Comparison of ENCODE assay signal across 8 mouse cellular contexts in genomic region chr13:51753802-51754444, GRCm38 (mm10). TPM values are rescaled to one million over a fixed set of nuclear protein-coding genes. Genes with fewer than 3 reads are reported as not detected.
DNase-seq lines count a peak whose midpoint lies in the region; ATAC-seq and TF ChIP-seq lines count a peak whose summit lies in the region.

No protein-coding gene starts in this region.

- peaks cover 5% of the 10 kb centered on the region; the same call in 1 of the 2 replicates for H3K79me2 ChIP-seq in CH12.LX (replicated peaks; ENCODE audit: control insufficient read depth, extremely low read depth, insufficient read depth, poor library complexity, severe bottlenecking)

- in situ Hi-C loops in CH12.LX (cut with MboI; ENCODE audit: low pct_ligation_motif_present, low pct_unique_long_range_greater_than_20kb, low sequenced_read_pairs), result no loop called here

- H3K4me3 ChIP-seq in heart, embryonic 15.5 days, result no peak overlapping the region
- H3K4me3 ChIP-seq in CH12.LX (replicated peaks in 1 of 3; ENCODE audit: low read depth in 2 of 3, low read length in 2 of 3, poor library complexity in 1 of 3), result peak overlapping the region; percentile 11 to 29 (median 27)
- H3K4me3 ChIP-seq in hindbrain, embryonic 12.5 days, result no peak overlapping the region

- 76% methylated on average over 5 of the region's 5 CpGs for WGBS in heart, embryonic 15.5 days
- WGBS in hindbrain, embryonic 12.5 days, result 32% methylated on average over 5 of the region's 5 CpGs

- ATAC-seq in heart, embryonic 15.5 days (replicated peaks; ENCODE audit: insufficient number of reproducible peaks, insufficient read depth, low FRiP score, low read depth), result no peak
- ATAC-seq in hindbrain, embryonic 12.5 days (ENCODE audit: low FRiP score), result no peak

- no peaks in the 10 kb centered on the region for H3K36me3 ChIP-seq in heart, embryonic 15.5 days
- peaks cover 0 to 28% of the 10 kb centered on the region in 2 experiments for H3K36me3 ChIP-seq in CH12.LX (replicated peaks in 1 of 2; ENCODE audit: control insufficient read depth in 1 of 2, insufficient read depth in 1 of 2, low read length in 1 of 2)
- H3K36me3 ChIP-seq in hindbrain, embryonic 12.5 days, result no peaks in the 10 kb centered on the region

- no peak for TF ChIP-seq POLR2A in CH12.LX (IDR thresholded peaks at IDR 0.05; ENCODE audit: low read depth, low read length)

- peaks cover 94% of the 10 kb centered on the region for H3K4me1 ChIP-seq in heart, embryonic 15.5 days (replicated peaks)
- peaks cover 68 to 97% of the 10 kb centered on the region in 2 experiments for H3K4me1 ChIP-seq in CH12.LX (ENCODE audit: control insufficient read depth in 1 of 2, insufficient read depth in 2 of 2)
- H3K4me1 ChIP-seq in hindbrain, embryonic 12.5 days, result peaks cover 40% of the 10 kb centered on the region

- TF ChIP-seq RAD21 in CH12.LX (IDR thresholded peaks at IDR 0.05; ENCODE audit: low read depth, low read length), result no peak; the same call in 1 of the 2 replicates

- H3K27me3 ChIP-seq in heart, embryonic 15.5 days, result no peaks in the 10 kb centered on the region
- no peaks in the 10 kb centered on the region for H3K27me3 ChIP-seq in CH12.LX (replicated peaks)
- H3K27me3 ChIP-seq in hindbrain, embryonic 12.5 days, result no peaks in the 10 kb centered on the region

- intact Hi-C loops in heart, postnatal 14 days (cut with DNase I), result no loop called here

- dilution Hi-C loops in CH12.LX (cut with MboI; ENCODE audit: extremely low pct_ligation_motif_present, extremely low pct_unique_long_range_greater_than_20kb, low sequenced_read_pairs), result no loop called here

- no peak for TF ChIP-seq CTCF in CH12.LX (conservative IDR thresholded peaks at IDR 0.05 in 1 of 2, IDR thresholded peaks at IDR 0.05 in 1 of 2; ENCODE audit: low read depth in 2 of 2, low read length in 2 of 2)

- peak overlapping the region; percentile 23; the same call in 1 of the 2 replicates for H3K27ac ChIP-seq in heart, embryonic 15.5 days
- peak overlapping the region; percentile 72 for H3K27ac ChIP-seq in CH12.LX (ENCODE audit: insufficient read depth, low read depth)
- peak overlapping the region; percentile 62; the same call in 1 of the 2 replicates for H3K27ac ChIP-seq in hindbrain, embryonic 12.5 days

- no peak for DNase-seq in heart, postnatal 14 days
- no peak for DNase-seq in CH12.LX (ENCODE audit: extremely low read depth)
- DNase-seq in spleen, postnatal 36 days (ENCODE audit: low spot score in 2 of 2), result peak; percentile 87 to 89
- no peak for DNase-seq in adrenal gland, adult 8-10 months
- DNase-seq in right cerebral cortex, postnatal 25 days, result no peak
- DNase-seq in retina, embryonic 14.5 days (ENCODE audit: low spot score), result no peak

- H3K4me2 ChIP-seq in heart, embryonic 15.5 days, result no peak overlapping the region
- H3K4me2 ChIP-seq in CH12.LX (ENCODE audit: insufficient read depth, low read depth, poor library complexity, severe bottlenecking), result peak overlapping the region; percentile 45; the same call in 1 of the 2 replicates
- no peak overlapping the region for H3K4me2 ChIP-seq in hindbrain, embryonic 12.5 days (replicated peaks)

- no peaks in the 10 kb centered on the region for H3K9me3 ChIP-seq in heart, embryonic 15.5 days (replicated peaks)
- H3K9me3 ChIP-seq in CH12.LX (replicated peaks; ENCODE audit: low read length), result no peaks in the 10 kb centered on the region
- no peaks in the 10 kb centered on the region for H3K9me3 ChIP-seq in hindbrain, embryonic 12.5 days (replicated peaks)

- H3K9ac ChIP-seq in heart, embryonic 15.5 days, result 0 out of 2 replicates have a peak overlapping the region, but pooled peaks have one; percentile 11
- H3K9ac ChIP-seq in CH12.LX (ENCODE audit: insufficient read depth, low read depth), result peak overlapping the region; percentile 25; the same call in 1 of the 2 replicates
- H3K9ac ChIP-seq in hindbrain, embryonic 12.5 days, result peak overlapping the region; percentile 14; the same call in 1 of the 2 replicates

- peak; percentile 77 for TF ChIP-seq EP300 in CH12.LX (IDR thresholded peaks at IDR 0.05; ENCODE audit: low read length)

TF ChIP-seq in CH12.LX, 34 proteins besides CTCF, POLR2A, EP300 and RAD21:
- TF ChIP-seq ELF1 (IDR thresholded peaks at IDR 0.05; ENCODE audit: low read depth, low read length) (peak; percentile 79), CHD1 (IDR thresholded peaks at IDR 0.05; ENCODE audit: low read depth, low read length) (no peak), ETS1 (conservative IDR thresholded peaks at IDR 0.05; ENCODE audit: low read depth, low read length) (peak; percentile 82), RCOR1 (conservative IDR thresholded peaks at IDR 0.05; ENCODE audit: low read depth, low read length) (no peak), USF1 (IDR thresholded peaks at IDR 0.05; ENCODE audit: low read depth, low read length) (no peak), SIN3A (IDR thresholded peaks at IDR 0.05; ENCODE audit: low read length) (0 out of 2 replicates have a peak, but pooled peaks have one; percentile 43), NRF1 (IDR thresholded peaks at IDR 0.05; ENCODE audit: low read depth, low read length) (no peak), MAZ (IDR thresholded peaks at IDR 0.05; ENCODE audit: low read depth, low read length) (peak; percentile 56; the same call in 1 of the 2 replicates), BHLHE40 (IDR thresholded peaks at IDR 0.05; ENCODE audit: low read depth, low read length) (peak; percentile 70), IRF4 (IDR thresholded peaks at IDR 0.05; ENCODE audit: low read depth, low read length) (peak; percentile 15; the same call in 1 of the 2 replicates), HCFC1 (IDR thresholded peaks at IDR 0.05; ENCODE audit: low read depth, low read length) (0 out of 2 replicates have a peak, but pooled peaks have one; percentile 10), TCF12 (IDR thresholded peaks at IDR 0.05; ENCODE audit: low read depth, low read length) (peak; percentile 97), TBP (conservative IDR thresholded peaks at IDR 0.05; ENCODE audit: low read depth, low read length) (no peak), UBTF (IDR thresholded peaks at IDR 0.05; ENCODE audit: low read depth, low read length) (0 out of 2 replicates have a peak, but pooled peaks have one; percentile 4)

RNA-seq across cellular contexts. Expression of gene Sema4d, which starts 39.6 kb away (rescaled TPM):
- polyA plus RNA-seq in heart, embryonic 15.5 days (2015; fragmentation: Nextera tagmentation; extraction: Ambion mirVana), result 14.7 and 19.8 TPM in 2 replicates
- total RNA-seq in heart, postnatal 14 days (2021), result 10 to 100 TPM; 78.3 to 78.4 TPM
- total RNA-seq in CH12.LX (2012; rRNA removed) (16.7 and 17.8 TPM in 2 replicates), CH12.LX (2014; rRNA removed) (9.8 and 12.8 TPM in 2 replicates)
- 57.6 and 67.1 TPM in 2 replicates for polyA plus RNA-seq in CH12.LX (2012; ENCODE audit: insufficient read length, low read depth)
- 7.2 and 7.7 TPM in 2 replicates for polyA plus RNA-seq in hindbrain, embryonic 12.5 days (2016; fragmentation: Nextera tagmentation; extraction: Ambion mirVana)
- 10 to 100 TPM in 3 of 4 experiments, 1 to 10 TPM in 1; 8.9 to 23.2 (median 16.2) TPM for total RNA-seq in adrenal gland, adult 8-10 months (2022)

Comparison
In these comparisons a context has a peak if more than half of its experiments do, and no peak if none do; other contexts are left out.
1. H3K4me3 ChIP-seq: peak in CH12.LX (3 of 3); none in heart, embryonic 15.5 days (single experiment) and hindbrain, embryonic 12.5 days (single experiment).
2. DNase-seq: peak in spleen, postnatal 36 days (2 of 2); none in heart, postnatal 14 days (0 of 2), CH12.LX (single experiment), adrenal gland, adult 8-10 months (single experiment), right cerebral cortex, postnatal 25 days (single experiment) and retina, embryonic 14.5 days (single experiment).
3. Peak in every context shown above with its lines, with median percentiles within 50 percentile points of each other: H3K27ac ChIP-seq and H3K9ac ChIP-seq.